Mouse (Mus musculus) CH12.LX (cell line): ENCODE measurements at regions not wholly inside any gene's neighbourhood (a gene's known extent, or its start where the extent isn't known, plus 50 kb on each side); places are given as distances from the start of the nearest gene placed in this dataset.

Experiments
- CHD1 ChIP-seq: IDR thresholded peaks from 2 replicates; pipeline ENCODE4 v1.6.1; 2012; ENCODE audit warnings: low read depth, low read length, improper control_type of control experiment, inconsistent platforms
- CHD2 ChIP-seq: IDR thresholded peaks from 2 replicates; pipeline ENCODE4 v1.6.1; 2011; ENCODE audit warnings: low read length, improper control_type of control experiment
- CTCF ChIP-seq, 2 experiments: IDR thresholded peaks in 1 of 2; conservative IDR thresholded peaks in 1 of 2; 2 replicates each; pipeline ENCODE4 v1.5.1; 2011 to 2012; ENCODE audit warnings: low read depth in 2 of 2, low read length in 2 of 2, improper control_type of control experiment in 1 of 2, inconsistent platforms in 1 of 2, mild to moderate bottlenecking in 1 of 2, moderate library complexity in 1 of 2
- JUN ChIP-seq: IDR thresholded peaks from 2 replicates; pipeline ENCODE4 v1.6.1; 2011; ENCODE audit warnings: low read depth, mild to moderate bottlenecking, low read length, improper control_type of control experiment, moderate library complexity; ENCODE audit not compliant: insufficient read depth
- KAT2A ChIP-seq: IDR thresholded peaks from 2 replicates; pipeline ENCODE4 v1.6.1; 2012; ENCODE audit warnings: low read length, improper control_type of control experiment, inconsistent platforms; ENCODE audit not compliant: insufficient replicate concordance
- MAX ChIP-seq: IDR thresholded peaks from 2 replicates; pipeline ENCODE4 v1.6.1; 2011; ENCODE audit warnings: low read length, improper control_type of control experiment
- POLR2A ChIP-seq: IDR thresholded peaks from 2 replicates; pipeline ENCODE4 v1.6.1; 2011; ENCODE audit warnings: low read depth, mild to moderate bottlenecking, improper control_type of control experiment, low read length
- RAD21 ChIP-seq: IDR thresholded peaks from 2 replicates; pipeline ENCODE4 v1.6.1; 2011; ENCODE audit warnings: low read depth, mild to moderate bottlenecking, low read length, improper control_type of control experiment, moderate library complexity

- no peak for TF ChIP-seq CTCF (conservative IDR thresholded peaks at IDR 0.05 in 1 of 2, IDR thresholded peaks at IDR 0.05 in 1 of 2; ENCODE audit: low read depth in 2 of 2, low read length in 2 of 2)
- TF ChIP-seq KAT2A: no peak
- no peak for TF ChIP-seq MAX
- TF ChIP-seq RAD21: no peak
- no peak for TF ChIP-seq CHD2
- TF ChIP-seq JUN: no peak
- TF ChIP-seq CHD1: no peak
- TF ChIP-seq POLR2A: no peak
Observed at GRCm38 (mm10) chr5:75378655-75379054, 196.1 kb upstream of the Kit start.
